Mouse (Mus musculus): Measurements from ENCODE around the gene Nat8. TPM values are rescaled to one million over a fixed set of nuclear protein-coding genes. Genes with fewer than 3 reads are reported as not detected.
"Not testable (repeated sequence)": the region's sequence is repeated elsewhere in the genome, so short reads cannot be mapped to it uniquely, and the experiment has no call there.

Nat8 gene
- total RNA-seq, 1 experiment from 2014 or later = 4.5 TPM

- DNase-seq = not testable (repeated sequence)
Observed at GRCm38 (mm10) chr6:85836098-85836497, 4.2 kb upstream of the Nat8 start.

GRCm38 (mm10) chr6:85835104-85835503, 3.2 kb upstream of the Nat8 start:
- not testable (repeated sequence) for DNase-seq

- DNase-seq = not testable (repeated sequence)
Observed at GRCm38 (mm10) chr6:85834504-85835100, 2.7 kb upstream of the Nat8 start.

- DNase-seq = no peak
Observed at GRCm38 (mm10) chr6:85829462-85829861, 2.4 kb downstream of the Nat8 start.

GRCm38 (mm10) chr6:85825886-85826285, 6.0 kb downstream of the Nat8 start:
- no peak for DNase-seq

- no peak for DNase-seq
Observed at GRCm38 (mm10) chr6:85823382-85824090, 8.3 kb downstream of the Nat8 start.

GRCm38 (mm10) chr6:85822286-85822685, 9.6 kb downstream of the Nat8 start:
- no peak for DNase-seq

GRCm38 (mm10) chr6:85820837-85821236, 11.0 kb downstream of the Nat8 start, which contains the start of the genes Nat8f6 and Nat8f5:
Nat8f6 (minus strand) TSS chr6:85820954.
Nat8f5 (minus strand) TSS chr6:85820972.
- DNase-seq = no peak

- DNase-seq = no peak
Observed at GRCm38 (mm10) chr6:85818338-85818737, 13.5 kb downstream of the Nat8 start.

- no peak for DNase-seq
Observed at GRCm38 (mm10) chr6:85813339-85813738, 18.5 kb downstream of the Nat8 start.

- not testable (repeated sequence) for DNase-seq
Observed at GRCm38 (mm10) chr6:85810942-85811537, 20.8 kb downstream of the Nat8 start.

- DNase-seq = not testable (repeated sequence)
Observed at GRCm38 (mm10) chr6:85810514-85810913, 21.4 kb downstream of the Nat8 start.

GRCm38 (mm10) chr6:85809784-85810183, 22.1 kb downstream of the Nat8 start:
- DNase-seq = not testable (repeated sequence)

GRCm38 (mm10) chr6:85803180-85803579, 28.7 kb downstream of the Nat8 start:
- not testable (repeated sequence) for DNase-seq

Small RNA genes within 50 kb of the gene (microRNA-seq; reads per million reads assigned to microRNA genes)
- gene Mir6375 = 0 reads per million in 2 experiments

Other genes with a start within 250 kb of the Nat8 start
- gene Alms1, start 244.6 kb downstream of the Nat8 start, total RNA-seq (2021) = 12.8 and 13.4 TPM in 2 replicates
- gene Nat8f7, start 118.9 kb downstream of the Nat8 start, total RNA-seq (2021) = 2.9 and 3.4 TPM in 2 replicates
- 1.7 TPM in 1 of 2 replicates, not detected in the other for gene Nat8f3, start 66.3 kb downstream of the Nat8 start, total RNA-seq (2021)
- 1.8 and 3.2 TPM in 2 replicates for gene Nat8f6, start 11.1 kb downstream of the Nat8 start, total RNA-seq (2021)
- 2.6 and 6.1 TPM in 2 replicates for gene Nat8f5, start 11.1 kb downstream of the Nat8 start, total RNA-seq (2021)
- gene Nat8f2, start 37.1 kb upstream of the Nat8 start, total RNA-seq (2021) = 3.0 and 3.7 TPM in 2 replicates
- gene Nat8f4, start 72.8 kb upstream of the Nat8 start, total RNA-seq (2021) = 13.8 and 22.7 TPM in 2 replicates
- gene Tprkb, start 79.8 kb upstream of the Nat8 start, total RNA-seq (2021) = 49.3 and 66.9 TPM in 2 replicates
- gene Nat8f1, start 83.6 kb upstream of the Nat8 start, total RNA-seq (2021) = 47.2 and 69.6 TPM in 2 replicates
- gene Dusp11, start 129.6 kb upstream of the Nat8 start, total RNA-seq (2021) = 142 and 170 TPM in 2 replicates
- not detected in 2 replicates for gene Figla, start 184.1 kb upstream of the Nat8 start, total RNA-seq (2021)
- gene Add2, start 196.6 kb upstream of the Nat8 start, total RNA-seq (2021) = 1.3 and 2.0 TPM in 2 replicates

All from adrenal gland, postnatal 25 days (tissue).